Mouse (Mus musculus) myocyte (in vitro differentiated cells): ENCODE data around the gene Spem2. TPM values are rescaled to one million over a fixed set of nuclear protein-coding genes. Genes with fewer than 3 reads are reported as not detected.
A peak's percentile ranks its signal among the peaks of the same experiment; 100 is the strongest.

Source experiments
- H3K27me3 ChIP-seq: one replicate; pipeline ENCODE4 v1.6.1; 2011; ENCODE audit not compliant: control insufficient read depth, insufficient read depth, insufficient read length
- H3K36me3 ChIP-seq: one replicate; pipeline ENCODE4 v1.6.1; 2011; ENCODE audit not compliant: control insufficient read depth, insufficient read depth
- H3K4me2 ChIP-seq: one replicate; pipeline ENCODE4 v1.6.1; 2011; ENCODE audit warnings: low read depth, control low read depth
- H3K4me3 ChIP-seq: one replicate; pipeline ENCODE4 v1.5.1; 2011; ENCODE audit warnings: mild to moderate bottlenecking, control low read depth, moderate library complexity
- H3K79me2 ChIP-seq: one replicate; pipeline ENCODE4 v1.6.1; 2011; ENCODE audit not compliant: control insufficient read depth, insufficient read depth
- H3ac ChIP-seq: one replicate; pipeline ENCODE4 v1.6.1; 2011; ENCODE audit not compliant: control insufficient read depth, insufficient read length
- CEBPB ChIP-seq: IDR thresholded peaks from 2 replicates; pipeline ENCODE4 v1.6.1; 2011; ENCODE audit warnings: mild to moderate bottlenecking, moderate library complexity; ENCODE audit not compliant: poor library complexity, insufficient read depth, severe bottlenecking
- E2F4 ChIP-seq: IDR thresholded peaks from one replicate; pipeline ENCODE4 v1.6.1; 2011; ENCODE audit warnings: mild to moderate bottlenecking, control low read depth, moderate library complexity; ENCODE audit not compliant: insufficient read depth
- MAX ChIP-seq: IDR thresholded peaks from one replicate; pipeline ENCODE4 v1.6.1; 2011; ENCODE audit warnings: low read depth, mild to moderate bottlenecking, control low read depth
- MYOD1 ChIP-seq, 3 experiments: IDR thresholded peaks; one replicate each; pipeline ENCODE4 v1.6.1; 2011; ENCODE audit warnings: control low read depth in 2 of 3, low read depth in 2 of 3, mild to moderate bottlenecking in 2 of 3, moderate library complexity in 1 of 3; ENCODE audit not compliant: insufficient read length in 2 of 3, control insufficient read depth in 1 of 3
- MYOG ChIP-seq, 3 experiments: IDR thresholded peaks; one replicate each; pipeline ENCODE4 v1.6.1; 2011; ENCODE audit warnings: control low read depth in 2 of 3, low read depth in 2 of 3, mild to moderate bottlenecking in 2 of 3; ENCODE audit not compliant: insufficient read length in 2 of 3, control insufficient read depth in 1 of 3, insufficient read depth in 1 of 3
- POLR2A ChIP-seq: IDR thresholded peaks from one replicate; pipeline ENCODE4 v1.6.1; 2011; ENCODE audit warnings: low read depth, mild to moderate bottlenecking, control low read depth, moderate library complexity; ENCODE audit not compliant: insufficient read length
- POLR2AphosphoS2 ChIP-seq: IDR thresholded peaks from one replicate; pipeline ENCODE4 v1.6.1; 2011; ENCODE audit warnings: low read depth, control low read depth; ENCODE audit not compliant: insufficient read length
- REST ChIP-seq: IDR thresholded peaks from one replicate; pipeline ENCODE4 v1.6.1; 2011; ENCODE audit warnings: mild to moderate bottlenecking, control low read depth, moderate library complexity; ENCODE audit not compliant: insufficient read depth, insufficient read length
- SRF ChIP-seq: IDR thresholded peaks from one replicate; pipeline ENCODE4 v1.6.1; 2011; ENCODE audit warnings: low read depth; ENCODE audit not compliant: control insufficient read depth, insufficient read length
- TCF12 ChIP-seq: IDR thresholded peaks from one replicate; pipeline ENCODE4 v1.6.1; 2011; ENCODE audit warnings: mild to moderate bottlenecking, control low read depth; ENCODE audit not compliant: poor library complexity, insufficient read depth, severe bottlenecking
- TCF3 ChIP-seq: IDR thresholded peaks from one replicate; pipeline ENCODE4 v1.6.1; 2011; ENCODE audit warnings: low read depth, control low read depth; ENCODE audit not compliant: insufficient read length
- USF1 ChIP-seq: IDR thresholded peaks from one replicate; pipeline ENCODE4 v1.6.1; 2011; ENCODE audit warnings: low read depth, mild to moderate bottlenecking, control low read depth, moderate library complexity
- polyA plus RNA-seq: library from polyadenylated mRNA; unstranded; fragments of >200 nt; fragmentation: generic; extraction: Trizol; gene quantifications from one replicate; pipeline ENCODE4 v1.2.1, GENCODE M21; 2012; ENCODE audit warnings: missing spikeins

The Spem2 gene
- polyA plus RNA-seq, 1 experiment: not detected

DNA sequence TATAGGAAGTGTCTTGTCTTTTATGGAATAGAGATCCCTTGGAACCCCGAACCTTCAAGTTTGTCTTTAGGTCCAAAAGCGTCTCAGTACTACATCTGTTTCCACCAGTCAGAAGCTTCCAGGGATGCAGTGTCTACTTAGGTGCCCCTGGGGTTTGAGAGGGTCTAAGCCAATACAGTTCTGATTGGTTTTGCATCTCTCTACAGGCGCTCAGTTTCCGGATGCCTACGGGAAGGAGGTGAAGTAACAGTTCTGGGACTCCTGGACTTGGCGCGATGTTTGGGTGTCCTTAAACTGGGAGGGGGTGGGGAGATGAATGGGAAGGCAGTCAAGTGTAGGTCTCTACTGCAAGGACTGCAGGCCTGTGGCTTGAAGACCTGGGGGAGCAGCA is 20.4 kb upstream of the Spem2 start:
- Histone ChIP-seq H3ac (peak overlapping the region; percentile 84), H3K4me2 (peak overlapping the region; percentile 85), H3K36me3 (no peaks in the 10 kb centered on the region), H3K79me2 (no peaks in the 10 kb centered on the region), H3K27me3 (no peaks in the 10 kb centered on the region), H3K4me3 (peak overlapping the region; percentile 39)
- TF ChIP-seq MYOD1 (IDR thresholded peaks at IDR 0.05; ENCODE audit: control insufficient read depth in 1 of 3, insufficient read length in 2 of 3, low read depth in 2 of 3) (no peak), E2F4 (no peak), REST (no peak), CEBPB (no peak), TCF3 (no peak), TCF12 (no peak), POLR2A (no peak), MYOG (IDR thresholded peaks at IDR 0.05; ENCODE audit: control insufficient read depth in 1 of 3, insufficient read depth in 1 of 3, insufficient read length in 2 of 3, low read depth in 2 of 3) (no peak), SRF (no peak), POLR2AphosphoS2 (no peak), MAX (no peak), USF1 (no peak)

DNA sequence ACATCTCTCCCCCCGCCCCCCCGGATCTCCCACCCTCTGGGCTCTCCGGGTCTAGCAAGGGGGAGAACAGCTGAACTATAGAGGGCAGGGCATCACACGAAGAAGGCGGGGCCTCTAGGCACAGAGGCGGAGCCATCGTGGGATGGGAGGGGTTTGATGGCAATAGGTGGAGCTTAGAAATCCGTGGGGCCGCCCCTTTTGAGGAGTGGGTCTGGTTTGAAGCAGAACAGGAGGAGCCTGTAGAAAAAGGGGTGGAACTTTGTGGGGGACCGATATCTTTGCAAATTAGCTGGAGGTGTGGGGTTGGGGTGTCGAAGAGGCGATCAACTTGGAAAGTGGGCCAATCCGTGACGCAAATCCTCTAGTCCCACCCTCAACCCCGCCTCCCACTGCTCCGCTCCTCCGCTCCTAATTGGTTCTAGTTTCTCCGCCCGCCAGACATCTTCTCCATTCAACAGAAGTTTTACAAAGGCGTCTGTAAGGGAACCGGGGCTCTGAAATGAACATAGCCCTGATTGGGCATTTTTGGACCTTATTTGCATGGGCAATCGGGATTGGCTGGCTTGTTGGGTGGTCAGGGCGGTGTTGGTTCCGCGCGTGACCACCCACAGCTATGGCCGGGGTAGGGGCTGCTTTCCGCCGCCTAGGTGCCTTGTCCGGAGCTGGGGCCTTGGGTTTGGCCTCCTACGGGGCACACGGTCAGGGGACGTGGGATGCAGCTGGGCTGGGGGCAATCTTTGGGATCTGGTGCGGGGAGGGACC is 19.9 kb upstream of the Spem2 start, which contains the start of gene Tmem256:
Gene Tmem256, plus strand, starts transcription at position 563 of the 762 bp plus-strand sequence.
- peak; percentile 8 for TF ChIP-seq SRF
- peak in 2 of 3 experiments; percentile 38 to 42 for TF ChIP-seq MYOG (IDR thresholded peaks at IDR 0.05; ENCODE audit: control insufficient read depth in 1 of 3, insufficient read depth in 1 of 3, insufficient read length in 2 of 3, low read depth in 2 of 3)
- TF ChIP-seq USF1: no peak
- TF ChIP-seq POLR2AphosphoS2: peak; percentile 86
- TF ChIP-seq E2F4: peak; percentile 58
- TF ChIP-seq CEBPB: no peak
- TF ChIP-seq MYOD1 (IDR thresholded peaks at IDR 0.05; ENCODE audit: control insufficient read depth in 1 of 3, insufficient read length in 2 of 3, low read depth in 2 of 3): peak in 2 of 3 experiments; percentile 13 to 23
- TF ChIP-seq POLR2A: peak; percentile 81
- no peak for TF ChIP-seq MAX
- Histone ChIP-seq H3K79me2 (no peaks in the 10 kb centered on the region), H3K4me3 (peak within 1 kb of the TSS; percentile 39), H3K27me3 (no peaks in the 10 kb centered on the region), H3K36me3 (no peaks in the 10 kb centered on the region), H3K4me2 (peak within 1 kb of the TSS; percentile 86), H3ac (peak within 1 kb of the TSS; percentile 84)

DNA sequence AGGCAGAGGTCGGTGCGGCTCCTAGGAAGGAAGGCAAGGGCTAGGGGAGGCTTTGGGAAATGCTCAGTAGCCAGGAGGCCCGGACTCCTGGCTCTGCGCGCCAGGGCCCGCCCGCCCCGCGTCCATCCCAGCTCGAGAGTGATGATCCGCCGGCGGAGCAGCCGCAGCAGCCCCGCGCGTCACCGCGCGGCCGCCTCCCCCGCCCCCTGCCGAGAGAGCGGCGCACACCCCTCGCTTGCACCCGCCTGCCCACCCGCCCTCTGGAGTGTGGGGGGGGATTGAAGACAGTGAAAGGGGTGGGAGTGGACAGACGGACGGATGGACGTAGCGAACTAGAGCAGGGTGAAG is 19.3 kb upstream of the Spem2 start, which contains the start of gene Nlgn2:
Gene Nlgn2, minus strand, starts transcription at position 181 of the 348 bp plus-strand sequence.
- Histone ChIP-seq H3K4me3 (peak within 1 kb of the TSS; percentile 39), H3K79me2 (no peaks in the 10 kb centered on the region), H3K36me3 (no peaks in the 10 kb centered on the region), H3K27me3 (no peaks in the 10 kb centered on the region), H3K4me2 (peak within 1 kb of the TSS; percentile 86), H3ac (peak within 1 kb of the TSS; percentile 84)
- TF ChIP-seq POLR2A (peak; percentile 68), SRF (no peak), USF1 (no peak), MAX (no peak)

DNA sequence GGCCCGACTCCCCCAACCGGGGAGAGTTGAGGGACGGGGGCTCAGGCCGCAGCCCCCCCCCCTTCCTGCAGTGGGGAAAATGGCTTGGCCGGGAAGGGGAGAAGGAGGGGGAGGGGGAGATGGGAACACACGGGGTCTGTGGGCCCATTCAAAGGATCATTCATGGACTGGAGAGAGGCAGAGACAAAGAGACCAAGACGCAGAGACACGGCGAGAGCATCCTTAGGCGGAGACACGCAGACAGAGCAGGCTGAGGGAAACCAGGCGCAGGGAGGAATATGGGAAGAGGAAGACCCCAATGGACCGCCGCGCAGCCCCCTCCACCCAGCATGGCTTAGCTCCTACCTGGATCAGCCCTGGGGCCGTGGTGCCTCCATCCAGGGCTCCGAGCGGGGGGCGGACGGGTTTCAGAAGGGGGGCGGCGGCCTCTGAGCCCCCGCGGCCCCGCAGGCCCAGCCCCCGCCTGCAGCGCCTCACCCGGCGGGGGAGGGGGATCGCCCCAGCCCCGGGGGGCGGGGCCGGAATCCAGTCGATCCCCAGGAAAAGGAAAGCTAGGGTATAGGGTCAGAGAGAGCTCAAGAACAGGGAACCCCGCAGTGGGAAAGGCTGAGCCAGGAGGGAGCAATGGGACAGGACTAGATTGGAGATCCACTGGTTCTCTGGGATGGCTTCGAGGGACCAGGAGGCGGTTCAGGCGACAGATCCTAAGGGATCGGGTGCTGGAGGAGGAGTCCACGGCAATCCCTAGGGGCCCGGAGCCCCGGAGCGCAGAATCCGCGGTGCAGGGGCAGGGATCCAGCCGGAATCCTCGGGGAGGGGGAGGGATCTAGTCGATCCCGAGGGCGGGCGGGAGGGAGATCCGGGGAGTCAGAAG is 18.7 kb upstream of the Spem2 start:
- peak overlapping the region; percentile 39 for H3K4me3 ChIP-seq

DNA sequence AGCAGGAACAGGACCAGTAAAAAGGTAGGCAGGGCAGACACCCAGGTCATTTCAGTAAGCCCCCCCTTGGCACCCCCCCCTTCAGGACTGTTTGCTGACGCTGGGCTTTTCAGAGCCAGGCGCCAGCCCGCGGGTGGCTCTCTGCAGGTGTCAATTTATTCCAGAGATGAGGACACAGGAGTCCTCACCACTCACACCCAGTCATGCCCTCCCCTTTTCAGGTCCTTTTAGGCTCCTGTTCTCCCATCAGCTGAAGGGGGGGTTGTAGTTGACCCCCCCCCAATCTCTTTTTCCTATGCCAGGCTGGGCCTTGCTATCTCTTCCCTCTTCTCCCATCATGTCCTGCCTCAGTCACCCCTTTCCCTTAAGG is 17.7 kb upstream of the Spem2 start:
- H3ac ChIP-seq: no peak overlapping the region
- no peaks in the 10 kb centered on the region for H3K36me3 ChIP-seq
- peak overlapping the region; percentile 39 for H3K4me3 ChIP-seq
- no peaks in the 10 kb centered on the region for H3K79me2 ChIP-seq
- no peaks in the 10 kb centered on the region for H3K27me3 ChIP-seq
- no peak for TF ChIP-seq MYOD1 (IDR thresholded peaks at IDR 0.05; ENCODE audit: control insufficient read depth in 1 of 3, insufficient read length in 2 of 3, low read depth in 2 of 3)
- TF ChIP-seq E2F4: no peak
- TF ChIP-seq POLR2A: no peak
- no peak for TF ChIP-seq MYOG (IDR thresholded peaks at IDR 0.05; ENCODE audit: control insufficient read depth in 1 of 3, insufficient read depth in 1 of 3, insufficient read length in 2 of 3, low read depth in 2 of 3)
- no peak for TF ChIP-seq CEBPB
- no peak for TF ChIP-seq TCF12
- TF ChIP-seq MAX: no peak
- no peak for TF ChIP-seq POLR2AphosphoS2
- no peak for TF ChIP-seq TCF3
- no peak for TF ChIP-seq REST
- no peak for TF ChIP-seq SRF
- peak overlapping the region; percentile 86 for H3K4me2 ChIP-seq

More for the DNA sequence above, 18.7 kb upstream of the Spem2 start:
- TF ChIP-seq TCF12 (no peak), SRF (no peak)
- no peaks in the 10 kb centered on the region for H3K36me3 ChIP-seq
- no peaks in the 10 kb centered on the region for H3K79me2 ChIP-seq
- no peaks in the 10 kb centered on the region for H3K27me3 ChIP-seq
- peak overlapping the region; percentile 84 for H3ac ChIP-seq
- peak overlapping the region; percentile 86 for H3K4me2 ChIP-seq
